Mouse (Mus musculus): Measurements from ENCODE around the gene Baz2b.

Gene Baz2b

GRCm38 (mm10) chr2:60003038-60003664 is 206.5 kb downstream of the Baz2b start:
- H3K4me1 ChIP-seq (replicated peaks; ENCODE audit: low read depth, low read length), result peaks cover 3% of the 10 kb centered on the region
- H3K9me3 ChIP-seq (ENCODE audit: low read length), result no peaks in the 10 kb centered on the region
- TF ChIP-seq NANOG (IDR thresholded peaks at IDR 0.05; ENCODE audit: borderline replicate concordance, low read length) (no peak), CTCF (conservative IDR thresholded peaks at IDR 0.05; ENCODE audit: low read length) (no peak), POU5F1 (IDR thresholded peaks at IDR 0.05; ENCODE audit: borderline replicate concordance, low read length) (no peak)
- H3K4me3 ChIP-seq (replicated peaks; ENCODE audit: low read length), result no peak overlapping the region
- H3K36me3 ChIP-seq (ENCODE audit: insufficient read depth, low read length), result peaks cover 8% of the 10 kb centered on the region; the same call in 1 of the 2 replicates
- H3K27me3 ChIP-seq (ENCODE audit: insufficient read depth, low read length), result no peaks in the 10 kb centered on the region

GRCm38 (mm10) chr2:60000268-60000667 is 209.4 kb downstream of the Baz2b start:
- TF ChIP-seq POU5F1 (IDR thresholded peaks at IDR 0.05; ENCODE audit: borderline replicate concordance, low read length) (no peak), CTCF (conservative IDR thresholded peaks at IDR 0.05; ENCODE audit: low read length) (no peak), NANOG (IDR thresholded peaks at IDR 0.05; ENCODE audit: borderline replicate concordance, low read length) (no peak)
- Histone ChIP-seq H3K4me3 (replicated peaks; ENCODE audit: low read length) (no peak overlapping the region), H3K27me3 (ENCODE audit: insufficient read depth, low read length) (no peaks in the 10 kb centered on the region), H3K9me3 (ENCODE audit: low read length) (no peaks in the 10 kb centered on the region), H3K36me3 (ENCODE audit: insufficient read depth, low read length) (0 out of 2 replicates have a peak, but pooled peaks cover 3% of the 10 kb centered on the region), H3K4me1 (replicated peaks; ENCODE audit: low read depth, low read length) (peaks cover 11% of the 10 kb centered on the region)

GRCm38 (mm10) chr2:59997479-59998228 is 212.0 kb downstream of the Baz2b start:
- no peak overlapping the region for H3K4me3 ChIP-seq (replicated peaks; ENCODE audit: low read length)
- H3K4me1 ChIP-seq (replicated peaks; ENCODE audit: low read depth, low read length), result peaks cover 11% of the 10 kb centered on the region
- no peak for TF ChIP-seq NANOG (IDR thresholded peaks at IDR 0.05; ENCODE audit: borderline replicate concordance, low read length)
- no peak for TF ChIP-seq CTCF (conservative IDR thresholded peaks at IDR 0.05; ENCODE audit: low read length)
- no peak for TF ChIP-seq POU5F1 (IDR thresholded peaks at IDR 0.05; ENCODE audit: borderline replicate concordance, low read length)
- H3K9me3 ChIP-seq (ENCODE audit: low read length), result no peaks in the 10 kb centered on the region
- H3K36me3 ChIP-seq (ENCODE audit: insufficient read depth, low read length), result no peaks in the 10 kb centered on the region
- no peaks in the 10 kb centered on the region for H3K27me3 ChIP-seq (ENCODE audit: insufficient read depth, low read length)

GRCm38 (mm10) chr2:59996911-59997310 is 212.7 kb downstream of the Baz2b start:
- TF ChIP-seq POU5F1 (IDR thresholded peaks at IDR 0.05; ENCODE audit: borderline replicate concordance, low read length), result no peak
- no peak for TF ChIP-seq CTCF (conservative IDR thresholded peaks at IDR 0.05; ENCODE audit: low read length)
- TF ChIP-seq NANOG (IDR thresholded peaks at IDR 0.05; ENCODE audit: borderline replicate concordance, low read length), result no peak
- peaks cover 13% of the 10 kb centered on the region for H3K4me1 ChIP-seq (replicated peaks; ENCODE audit: low read depth, low read length)
- H3K36me3 ChIP-seq (ENCODE audit: insufficient read depth, low read length), result no peaks in the 10 kb centered on the region
- H3K9me3 ChIP-seq (ENCODE audit: low read length), result no peaks in the 10 kb centered on the region
- no peak overlapping the region for H3K4me3 ChIP-seq (replicated peaks; ENCODE audit: low read length)
- no peaks in the 10 kb centered on the region for H3K27me3 ChIP-seq (ENCODE audit: insufficient read depth, low read length)

GRCm38 (mm10) chr2:59993190-59993535 is 216.5 kb downstream of the Baz2b start:
- no peaks in the 10 kb centered on the region for H3K36me3 ChIP-seq (ENCODE audit: insufficient read depth, low read length)
- peaks cover 10% of the 10 kb centered on the region for H3K4me1 ChIP-seq (replicated peaks; ENCODE audit: low read depth, low read length)
- no peak overlapping the region for H3K4me3 ChIP-seq (replicated peaks; ENCODE audit: low read length)
- no peaks in the 10 kb centered on the region for H3K27me3 ChIP-seq (ENCODE audit: insufficient read depth, low read length)
- H3K9me3 ChIP-seq (ENCODE audit: low read length), result no peaks in the 10 kb centered on the region
- TF ChIP-seq CTCF (conservative IDR thresholded peaks at IDR 0.05; ENCODE audit: low read length), result no peak
- no peak for TF ChIP-seq NANOG (IDR thresholded peaks at IDR 0.05; ENCODE audit: borderline replicate concordance, low read length)
- no peak for TF ChIP-seq POU5F1 (IDR thresholded peaks at IDR 0.05; ENCODE audit: borderline replicate concordance, low read length)

- TF ChIP-seq CTCF (conservative IDR thresholded peaks at IDR 0.05; ENCODE audit: low read length), result no peak
- no peak for TF ChIP-seq NANOG (IDR thresholded peaks at IDR 0.05; ENCODE audit: borderline replicate concordance, low read length)
- TF ChIP-seq POU5F1 (IDR thresholded peaks at IDR 0.05; ENCODE audit: borderline replicate concordance, low read length), result no peak
- no peak overlapping the region for H3K4me3 ChIP-seq (replicated peaks; ENCODE audit: low read length)
Measured at GRCm38 (mm10) chr2:59992488-59993189, 217.0 kb downstream of the Baz2b start.

GRCm38 (mm10) chr2:59991775-59992174 is 217.9 kb downstream of the Baz2b start:
- TF ChIP-seq NANOG (IDR thresholded peaks at IDR 0.05; ENCODE audit: borderline replicate concordance, low read length) (no peak), POU5F1 (IDR thresholded peaks at IDR 0.05; ENCODE audit: borderline replicate concordance, low read length) (no peak), CTCF (conservative IDR thresholded peaks at IDR 0.05; ENCODE audit: low read length) (no peak)
- H3K27me3 ChIP-seq (ENCODE audit: insufficient read depth, low read length), result no peaks in the 10 kb centered on the region

More at GRCm38 (mm10) chr2:59992488-59993189, 217.0 kb downstream of the Baz2b start:
- H3K36me3 ChIP-seq (ENCODE audit: insufficient read depth, low read length), result no peaks in the 10 kb centered on the region
- H3K9me3 ChIP-seq (ENCODE audit: low read length), result no peaks in the 10 kb centered on the region
- peaks cover 5% of the 10 kb centered on the region; the same call in 1 of the 2 replicates for H3K4me1 ChIP-seq (replicated peaks; ENCODE audit: low read depth, low read length)
- no peaks in the 10 kb centered on the region for H3K27me3 ChIP-seq (ENCODE audit: insufficient read depth, low read length)

GRCm38 (mm10) chr2:59987521-59987920 is 222.1 kb downstream of the Baz2b start:
- no peak overlapping the region for H3K4me3 ChIP-seq (replicated peaks; ENCODE audit: low read length)
- H3K36me3 ChIP-seq (ENCODE audit: insufficient read depth, low read length), result no peaks in the 10 kb centered on the region
- no peaks in the 10 kb centered on the region for H3K27me3 ChIP-seq (ENCODE audit: insufficient read depth, low read length)
- TF ChIP-seq CTCF (conservative IDR thresholded peaks at IDR 0.05; ENCODE audit: low read length) (no peak), NANOG (IDR thresholded peaks at IDR 0.05; ENCODE audit: borderline replicate concordance, low read length) (no peak), POU5F1 (IDR thresholded peaks at IDR 0.05; ENCODE audit: borderline replicate concordance, low read length) (no peak)
- H3K4me1 ChIP-seq (replicated peaks; ENCODE audit: low read depth, low read length), result 0 out of 2 replicates have a peak, but pooled peaks cover under 1% of the 10 kb centered on the region
- H3K9me3 ChIP-seq (ENCODE audit: low read length), result no peaks in the 10 kb centered on the region

More at GRCm38 (mm10) chr2:59991775-59992174, 217.9 kb downstream of the Baz2b start:
- H3K4me3 ChIP-seq (replicated peaks; ENCODE audit: low read length), result no peak overlapping the region
- 0 out of 2 replicates have a peak, but pooled peaks cover 3% of the 10 kb centered on the region for H3K4me1 ChIP-seq (replicated peaks; ENCODE audit: low read depth, low read length)
- no peaks in the 10 kb centered on the region for H3K36me3 ChIP-seq (ENCODE audit: insufficient read depth, low read length)
- no peaks in the 10 kb centered on the region for H3K9me3 ChIP-seq (ENCODE audit: low read length)
